Mouse (Mus musculus) embryonic facial prominence, embryonic 11.5 days (tissue): Measurements from ENCODE around the gene Grin2a. TPM values are rescaled to one million over a fixed set of nuclear protein-coding genes. Genes with fewer than 3 reads are reported as not detected.

Experiments used
- ATAC-seq: fragments of 200-750 bp; cut with Nextera tagmentation; replicated peaks from 2 replicates; pipeline ENCODE4 v1.8.0; 2017; ENCODE audit warnings: low read depth; ENCODE audit not compliant: insufficient number of reproducible peaks, low FRiP score, low TSS enrichment
- DNase-seq: peaks from one replicate; pipeline ENCODE4 v3.0.0-alpha.2; 2015; ENCODE audit warnings: low spot score
- H3K27ac ChIP-seq: fragments of 300-500 bp; sonication (generic); replicated peaks from 2 replicates; pipeline ENCODE4 v1.5.1; 2014; ENCODE audit warnings: mild to moderate bottlenecking, low read depth, low read length, control low read depth
- H3K27me3 ChIP-seq: fragments of 300-500 bp; sonication (generic); 2 replicates; pipeline ENCODE4 v1.6.1; 2014; ENCODE audit warnings: mild to moderate bottlenecking, low read length, moderate library complexity, mixed read lengths; ENCODE audit not compliant: control insufficient read depth, insufficient read depth
- H3K36me3 ChIP-seq: fragments of 300-500 bp; sonication (generic); replicated peaks from 2 replicates; pipeline ENCODE4 v1.6.1; 2014; ENCODE audit warnings: low read depth, mild to moderate bottlenecking, low read length, moderate library complexity, mixed read lengths; ENCODE audit not compliant: control insufficient read depth, insufficient read depth
- H3K4me1 ChIP-seq: fragments of 300-500 bp; sonication (generic); 2 replicates; pipeline ENCODE4 v1.6.1; 2014; ENCODE audit warnings: low read length, mixed read lengths; ENCODE audit not compliant: control insufficient read depth, insufficient read depth
- H3K4me2 ChIP-seq: fragments of 300-500 bp; sonication (generic); 2 replicates; pipeline ENCODE4 v1.6.1; 2014; ENCODE audit warnings: low read depth, mild to moderate bottlenecking, control low read depth, low read length, moderate library complexity
- H3K4me3 ChIP-seq: fragments of 300-500 bp; sonication (generic); 2 replicates; pipeline ENCODE4 v1.5.1; 2014; ENCODE audit warnings: low read depth, low read length, control low read depth
- H3K9ac ChIP-seq: fragments of 300-500 bp; sonication (generic); replicated peaks from 2 replicates; pipeline ENCODE4 v1.6.1; 2014; ENCODE audit warnings: mild to moderate bottlenecking, control low read depth, low read length
- H3K9me3 ChIP-seq: fragments of 300-500 bp; sonication (generic); replicated peaks from 2 replicates; pipeline ENCODE4 v1.6.1; 2016; ENCODE audit warnings: mild to moderate bottlenecking, low read length, inconsistent platforms, mixed read lengths; ENCODE audit not compliant: control insufficient read depth
- WGBS: fragments of 180-500 bp; shearing (Covaris S2); extraction: QIAGEN DNeasy Blood & Tissue Kit; methylation state at CpG from one replicate; pipeline ENCODE4 v1.1.7; 2014; 5-methylcytosine and 5-hydroxymethylcytosine counted together
- polyA plus RNA-seq: library from polyadenylated mRNA; unstranded; fragments of >200 nt; fragmentation: Nextera tagmentation; extraction: Ambion mirVana; gene quantifications from 2 replicates; pipeline ENCODE4 v1.2.1, GENCODE M21; 2014

The Grin2a gene
- polyA plus RNA-seq, 1 experiment from 2014 or later = 0.22 TPM

- Histone ChIP-seq H3K4me2 (no peak overlapping the region), H3K4me1 (no peaks in the 10 kb centered on the region), H3K27me3 (no peaks in the 10 kb centered on the region), H3K4me3 (no peak overlapping the region), H3K9ac (no peak overlapping the region), H3K9me3 (no peaks in the 10 kb centered on the region), H3K27ac (no peak overlapping the region), H3K36me3 (no peaks in the 10 kb centered on the region)
- ATAC-seq = no peak
- WGBS = 92% methylated on average over 2 of the region's 2 CpGs
- no peak for DNase-seq
These were observed 231.3 kb downstream of the Grin2a start for GRCm38 (mm10) chr16:9764086-9764485.

DNA sequence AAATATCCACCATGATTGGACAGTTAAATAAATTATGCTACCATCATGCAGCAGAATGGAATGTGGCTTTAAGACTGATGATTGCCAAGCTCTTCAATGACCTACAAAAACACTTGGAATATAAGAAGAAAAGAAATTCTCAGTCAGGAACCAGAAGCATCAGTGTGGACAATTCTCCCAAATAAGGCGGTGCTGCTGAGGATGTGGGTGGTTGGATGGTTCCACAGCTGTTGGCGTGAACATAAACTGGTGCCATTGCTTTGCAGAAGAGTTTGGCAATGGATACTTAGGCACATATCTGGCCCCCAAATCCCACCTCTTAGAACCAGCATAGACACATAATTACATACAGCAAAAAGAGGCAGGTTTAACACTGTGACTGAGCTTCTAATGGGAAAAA lies 235.0 kb downstream of the Grin2a start:
- ATAC-seq (no peak), DNase-seq (no peak)
- 92% methylated on average over 2 of the region's 2 CpGs for WGBS
- Histone ChIP-seq H3K27ac (no peak overlapping the region), H3K4me3 (no peak overlapping the region), H3K9me3 (no peaks in the 10 kb centered on the region), H3K9ac (no peak overlapping the region), H3K4me2 (no peak overlapping the region), H3K4me1 (no peaks in the 10 kb centered on the region), H3K27me3 (no peaks in the 10 kb centered on the region), H3K36me3 (no peaks in the 10 kb centered on the region)

- 89% methylated on average over 8 of the region's 8 CpGs for WGBS
These were observed 238.5 kb downstream of the Grin2a start for GRCm38 (mm10) chr16:9756849-9757248.

DNA sequence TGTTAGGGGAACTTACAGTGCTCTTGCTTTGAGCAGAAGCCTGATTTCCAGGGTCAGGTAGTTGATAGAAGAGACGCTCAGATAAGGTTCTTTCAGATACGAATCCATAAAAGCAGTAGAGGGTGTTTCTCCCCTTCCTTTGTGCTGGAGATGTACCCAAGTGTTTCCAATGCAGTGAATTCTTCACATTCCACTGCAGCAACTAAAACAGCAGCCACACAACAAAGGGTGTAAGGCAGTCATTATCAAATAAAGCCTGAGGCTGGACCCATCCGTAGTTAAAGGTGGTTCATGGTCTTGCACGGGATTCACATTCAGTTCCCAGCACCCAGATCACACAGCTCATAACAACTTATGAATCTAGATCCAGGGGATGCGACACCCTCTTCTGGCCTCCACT lies 241.3 kb downstream of the Grin2a start:
- no peak overlapping the region for H3K4me3 ChIP-seq
- H3K9ac ChIP-seq = no peak overlapping the region
- WGBS = 85% methylated on average over 5 of the region's 5 CpGs
- ATAC-seq = no peak
- no peaks in the 10 kb centered on the region for H3K9me3 ChIP-seq
- no peaks in the 10 kb centered on the region for H3K27me3 ChIP-seq
- no peak overlapping the region for H3K27ac ChIP-seq
- H3K4me2 ChIP-seq = no peak overlapping the region
- no peak for DNase-seq
- no peaks in the 10 kb centered on the region for H3K4me1 ChIP-seq
- H3K36me3 ChIP-seq = no peaks in the 10 kb centered on the region

More at GRCm38 (mm10) chr16:9756849-9757248, 238.5 kb downstream of the Grin2a start:
- no peak overlapping the region for H3K27ac ChIP-seq
- no peak overlapping the region for H3K9ac ChIP-seq
- H3K4me2 ChIP-seq = no peak overlapping the region
- no peak overlapping the region for H3K4me3 ChIP-seq
- DNase-seq = no peak
- H3K36me3 ChIP-seq = no peaks in the 10 kb centered on the region
- no peak for ATAC-seq
- no peaks in the 10 kb centered on the region for H3K4me1 ChIP-seq
- no peaks in the 10 kb centered on the region for H3K27me3 ChIP-seq
- H3K9me3 ChIP-seq = no peaks in the 10 kb centered on the region

GRCm38 (mm10) chr16:9753045-9753444 lies 242.3 kb downstream of the Grin2a start:
- no peaks in the 10 kb centered on the region for H3K27me3 ChIP-seq

GRCm38 (mm10) chr16:9752600-9752999 lies 242.8 kb downstream of the Grin2a start:
- H3K9ac ChIP-seq = no peak overlapping the region
- H3K27ac ChIP-seq = no peak overlapping the region
- H3K4me1 ChIP-seq = no peaks in the 10 kb centered on the region
- WGBS = 86% methylated on average over 8 of the region's 8 CpGs
- H3K4me2 ChIP-seq = no peak overlapping the region
- H3K4me3 ChIP-seq = no peak overlapping the region
- H3K36me3 ChIP-seq = no peaks in the 10 kb centered on the region
- H3K9me3 ChIP-seq = no peaks in the 10 kb centered on the region
- ATAC-seq = no peak
- no peak for DNase-seq
- H3K27me3 ChIP-seq = no peaks in the 10 kb centered on the region

More at GRCm38 (mm10) chr16:9753045-9753444, 242.3 kb downstream of the Grin2a start:
- no peak overlapping the region for H3K4me3 ChIP-seq
- H3K4me2 ChIP-seq = no peak overlapping the region
- H3K9me3 ChIP-seq = no peaks in the 10 kb centered on the region
- DNase-seq (no peak), ATAC-seq (no peak)
- H3K9ac ChIP-seq = no peak overlapping the region
- no peaks in the 10 kb centered on the region for H3K4me1 ChIP-seq
- H3K27ac ChIP-seq = no peak overlapping the region
- H3K36me3 ChIP-seq = no peaks in the 10 kb centered on the region
- 89% methylated on average over 9 of the region's 9 CpGs for whole genome bisulfite sequencing

DNA sequence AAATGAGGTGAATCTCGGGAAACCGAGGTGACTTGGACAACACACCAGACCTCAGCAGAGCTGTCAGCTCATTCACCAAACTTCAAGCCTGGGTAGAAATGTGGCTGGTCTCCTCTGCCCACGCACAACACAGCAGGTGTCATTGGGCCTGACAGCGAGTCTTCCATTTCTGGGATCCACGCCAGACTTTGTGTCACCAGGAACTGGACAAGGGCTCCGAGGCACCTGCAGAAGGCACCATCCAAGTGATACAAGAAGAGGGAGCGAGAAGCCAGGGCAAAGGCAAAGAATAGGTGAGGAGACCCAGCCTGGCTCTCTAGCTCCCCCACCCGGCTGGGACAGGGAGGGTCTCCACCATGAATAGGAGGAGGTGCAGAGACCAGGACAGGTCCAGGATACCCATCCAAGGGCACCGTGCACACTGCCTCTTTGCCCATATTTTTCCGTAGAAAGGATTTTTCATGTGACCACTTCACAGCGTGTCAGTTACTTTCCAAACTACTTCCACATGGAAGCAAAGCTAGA lies 244.3 kb downstream of the Grin2a start:
- 82% methylated on average over 11 of the region's 11 CpGs for WGBS
- Histone ChIP-seq H3K4me3 (no peak overlapping the region), H3K9ac (no peak overlapping the region), H3K4me2 (no peak overlapping the region), H3K27me3 (no peaks in the 10 kb centered on the region), H3K4me1 (no peaks in the 10 kb centered on the region), H3K9me3 (no peaks in the 10 kb centered on the region), H3K36me3 (no peaks in the 10 kb centered on the region), H3K27ac (no peak overlapping the region)
- ATAC-seq = no peak
- DNase-seq = no peak

DNA sequence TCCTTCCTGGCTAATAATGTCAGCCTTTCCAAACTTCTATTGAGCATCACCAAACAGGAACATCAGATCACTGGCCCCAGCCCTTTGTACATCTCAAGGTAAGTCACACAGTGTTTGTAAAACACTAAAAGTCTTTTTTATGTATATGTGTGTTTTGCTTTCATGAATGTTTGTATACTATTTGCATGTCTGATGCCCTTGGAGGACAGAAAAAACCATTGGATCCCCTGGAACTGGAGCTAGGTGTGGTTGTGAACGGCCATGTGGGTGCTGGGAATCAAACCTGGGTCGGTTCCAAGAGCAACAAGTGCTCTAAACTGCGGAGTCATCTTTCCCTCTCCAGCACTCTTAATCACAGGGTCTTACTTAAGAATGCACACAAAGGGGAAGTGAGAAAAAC lies 245.7 kb downstream of the Grin2a start:
- Histone ChIP-seq H3K9me3 (no peaks in the 10 kb centered on the region), H3K4me1 (no peaks in the 10 kb centered on the region), H3K36me3 (no peaks in the 10 kb centered on the region), H3K4me2 (no peak overlapping the region), H3K27ac (no peak overlapping the region), H3K9ac (no peak overlapping the region), H3K27me3 (no peaks in the 10 kb centered on the region), H3K4me3 (no peak overlapping the region)
- WGBS = 86% methylated on average over 3 of the region's 3 CpGs
- ATAC-seq = no peak
- DNase-seq = no peak
